Mouse (Mus musculus) bone marrow, adult 2 months (tissue): ENCODE data around the gene Atp6v1f.

Source experiments
- CTCF ChIP-seq: fragments of 200-500 bp; IDR thresholded peaks from 2 replicates; pipeline ENCODE4 v1.5.1; 2011; ENCODE audit warnings: low read length, control low read depth; ENCODE audit not compliant: control insufficient read depth, insufficient read depth
- POLR2A ChIP-seq: fragments of 200-500 bp; IDR thresholded peaks from 2 replicates; pipeline ENCODE4 v1.6.1; 2011; ENCODE audit warnings: low read depth, mild to moderate bottlenecking, control low read depth, low read length, borderline replicate concordance; ENCODE audit not compliant: control insufficient read depth

- TF ChIP-seq CTCF: no peak
- no peak for TF ChIP-seq POLR2A
These were observed 18.4 kb downstream of the Atp6v1f start for GRCm38 (mm10) chr6:29485951-29486350.
